Mouse (Mus musculus) heart, adult 2 months (tissue): ENCODE data around the gene Arhgap25. TPM values are rescaled to one million over a fixed set of nuclear protein-coding genes. Genes with fewer than 3 reads are reported as not detected.

Source experiments
- DNase-seq, 2 experiments: peaks; one replicate each; pipeline ENCODE4 v3.0.0; 2021
- H3K27ac ChIP-seq: fragments of 200-600 bp; 2 replicates; pipeline ENCODE4 v1.8.1; 2022
- H3K27me3 ChIP-seq: fragments of 200-500 bp; 2 replicates; pipeline ENCODE4 v1.6.1; 2012; ENCODE audit warnings: mild to moderate bottlenecking, low read length, inconsistent platforms, mixed read lengths; ENCODE audit not compliant: control insufficient read depth, insufficient read depth
- H3K36me3 ChIP-seq: fragments of 200-500 bp; 2 replicates; pipeline ENCODE4 v1.6.1; 2012; ENCODE audit warnings: low read length, inconsistent platforms; ENCODE audit not compliant: control insufficient read depth, insufficient read depth
- H3K4me1 ChIP-seq: fragments of 200-500 bp; 2 replicates; pipeline ENCODE4 v1.6.1; 2011; ENCODE audit warnings: low read length; ENCODE audit not compliant: control insufficient read depth, insufficient read depth
- H3K4me3 ChIP-seq: fragments of 200-600 bp; 2 replicates; pipeline ENCODE4 v1.8.1; 2022
- H3K79me2 ChIP-seq: fragments of 200-500 bp; replicated peaks from 2 replicates; pipeline ENCODE4 v1.6.1; 2012; ENCODE audit warnings: mild to moderate bottlenecking, inconsistent platforms, low read length, moderate library complexity, mixed read lengths; ENCODE audit not compliant: control insufficient read depth, insufficient read depth
- H3K9ac ChIP-seq: fragments of 200-500 bp; 2 replicates; pipeline ENCODE4 v1.6.1; 2012; ENCODE audit warnings: low read depth, mild to moderate bottlenecking, control low read depth, inconsistent platforms, low read length, mixed read lengths
- CTCF ChIP-seq: fragments of 200-600 bp; IDR thresholded peaks from 2 replicates; pipeline ENCODE4 v1.8.1; 2022; ENCODE audit warnings: antibody characterized with exemption, mild to moderate bottlenecking, moderate library complexity
- EP300 ChIP-seq: fragments of 200-500 bp; IDR thresholded peaks from 2 replicates; pipeline ENCODE4 v1.6.1; 2011; ENCODE audit warnings: low read depth, low read length, control low read depth; ENCODE audit not compliant: insufficient read depth
- POLR2A ChIP-seq: fragments of 200-500 bp; IDR thresholded peaks from 2 replicates; pipeline ENCODE4 v1.6.1; 2011; ENCODE audit warnings: mild to moderate bottlenecking, low read depth, low read length, control low read depth; ENCODE audit not compliant: insufficient read depth
- WGBS: fragments of 180-500 bp; shearing (Covaris S2); methylation state at CpG from one replicate; pipeline ENCODE4 v1.1.7; 2018; 5-methylcytosine and 5-hydroxymethylcytosine counted together
- intact Hi-C: fragments of 180-260 bp; cut with DNase I; formaldehyde crosslinking; loops from one replicate; pipeline ENCODE4 v1.15.1; 2025
- polyA plus RNA-seq: library from polyadenylated mRNA; depleted of rRNA; stranded (reverse); fragments of >200 nt; gene quantifications from 2 replicates; pipeline ENCODE4 v1.2.3, GENCODE M21; 2012
- total RNA-seq, 2 experiments: library from RNA; stranded (reverse); gene quantifications; 2 replicates each; pipeline ENCODE4 v1.2.3; 2021

Arhgap25 gene
- total and polyA plus RNA-seq, 3 experiments, result 1.8 to 3.8 (median 3.2) TPM

GRCm38 (mm10) chr6:87527846-87528557, 5.1 kb downstream of the Arhgap25 start:
- Histone ChIP-seq H3K36me3 (no peaks in the 10 kb centered on the region), H3K27ac (no peak overlapping the region), H3K4me3 (no peak overlapping the region), H3K4me1 (no peaks in the 10 kb centered on the region), H3K79me2 (no peaks in the 10 kb centered on the region), H3K9ac (no peak overlapping the region), H3K27me3 (no peaks in the 10 kb centered on the region)
- intact Hi-C loops, result no loop called here
- no peak for DNase-seq
- TF ChIP-seq POLR2A, result no peak
- no peak for TF ChIP-seq CTCF
- WGBS, result 65% methylated on average over 6 of the region's 6 CpGs

DNA sequence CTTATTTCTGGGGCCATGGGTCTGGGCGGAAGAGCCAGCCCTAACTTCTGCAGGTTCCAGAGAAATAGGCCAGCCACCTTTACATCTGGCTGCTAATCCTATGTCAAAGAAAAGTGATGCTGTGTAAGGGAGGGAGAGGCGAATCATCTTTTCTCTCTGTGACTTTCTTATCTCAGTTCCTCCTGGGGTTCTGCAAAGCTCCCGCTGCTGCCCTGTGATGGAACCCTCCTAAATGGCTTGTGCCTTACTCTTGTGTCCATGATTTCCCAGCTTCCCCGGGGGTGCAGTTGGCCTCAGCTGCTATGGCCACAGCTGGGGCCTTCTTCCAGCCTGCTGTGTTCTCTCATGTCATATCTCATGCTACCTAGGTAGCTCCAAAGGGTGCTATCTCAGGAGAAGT, 5.7 kb downstream of the Arhgap25 start:
- H3K36me3 ChIP-seq, result no peaks in the 10 kb centered on the region
- WGBS, result 67% methylated on average over 4 of the region's 4 CpGs
- H3K4me1 ChIP-seq, result no peaks in the 10 kb centered on the region
- no peak overlapping the region for H3K27ac ChIP-seq
- no peak overlapping the region for H3K9ac ChIP-seq
- no peaks in the 10 kb centered on the region for H3K79me2 ChIP-seq
- TF ChIP-seq CTCF (no peak), EP300 (no peak), POLR2A (no peak)
- H3K27me3 ChIP-seq, result no peaks in the 10 kb centered on the region
- intact Hi-C loops, result no loop called here
- DNase-seq, result no peak
- H3K4me3 ChIP-seq, result no peak overlapping the region

DNA sequence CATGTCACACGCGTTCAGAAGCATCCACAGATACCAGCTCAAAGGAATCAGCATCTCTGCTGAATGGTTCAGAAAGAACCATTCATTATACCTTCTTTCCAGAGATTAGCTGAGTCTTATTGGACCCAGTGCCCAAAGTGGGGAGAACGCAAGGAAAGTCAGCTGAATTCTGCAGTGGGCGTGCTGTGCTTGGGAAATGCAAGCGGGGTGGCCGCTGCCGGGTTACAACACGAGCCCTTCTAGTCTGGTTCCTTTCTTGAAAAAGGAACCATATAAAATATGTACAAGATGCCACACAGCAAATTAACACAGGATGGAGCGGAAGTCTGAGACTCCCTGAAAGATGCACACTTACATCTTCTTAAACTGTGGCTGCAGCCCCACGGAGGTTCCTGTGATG, 7.9 kb downstream of the Arhgap25 start:
- Histone ChIP-seq H3K27ac (no peak overlapping the region), H3K4me3 (no peak overlapping the region), H3K4me1 (no peaks in the 10 kb centered on the region), H3K36me3 (no peaks in the 10 kb centered on the region), H3K9ac (no peak overlapping the region), H3K27me3 (no peaks in the 10 kb centered on the region), H3K79me2 (no peaks in the 10 kb centered on the region)
- 76% methylated on average over 10 of the region's 10 CpGs for WGBS
- intact Hi-C loops, result no loop called here
- DNase-seq, result no peak
- TF ChIP-seq EP300 (no peak), POLR2A (no peak), CTCF (no peak)

DNA sequence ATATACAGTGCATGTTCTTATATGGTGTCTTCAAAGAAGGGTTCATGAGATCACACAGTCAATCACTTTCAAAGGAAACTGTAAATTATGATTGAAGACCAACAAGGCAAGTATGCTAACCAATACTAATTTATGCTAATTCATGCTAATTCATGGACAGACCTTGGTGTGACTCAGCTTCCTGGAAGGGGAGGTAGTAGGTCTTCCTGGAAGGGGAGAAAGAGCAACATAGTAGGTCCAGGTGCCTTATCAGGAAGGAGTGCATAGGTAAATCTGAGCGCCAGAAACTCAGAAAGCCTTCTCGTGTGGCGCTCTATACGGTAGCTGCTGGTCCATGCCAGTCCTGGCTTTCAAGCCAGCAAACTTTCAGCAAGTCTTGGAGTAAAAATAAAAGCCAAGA, 8.8 kb downstream of the Arhgap25 start:
- H3K9ac ChIP-seq, result no peak overlapping the region
- H3K27me3 ChIP-seq, result no peaks in the 10 kb centered on the region
- TF ChIP-seq EP300, result no peak
- TF ChIP-seq POLR2A, result no peak
- TF ChIP-seq CTCF, result no peak
- WGBS, result 78% methylated on average over 4 of the region's 4 CpGs
- no peaks in the 10 kb centered on the region for H3K36me3 ChIP-seq
- no peak overlapping the region for H3K4me3 ChIP-seq
- no peaks in the 10 kb centered on the region for H3K79me2 ChIP-seq
- no peak for DNase-seq
- intact Hi-C loops, result loop anchor here (5.0 kb wide), 1 partner anchor 127 kb away; no protein-coding TSS in a partner anchor
- H3K4me1 ChIP-seq, result no peaks in the 10 kb centered on the region
- H3K27ac ChIP-seq, result no peak overlapping the region

DNA sequence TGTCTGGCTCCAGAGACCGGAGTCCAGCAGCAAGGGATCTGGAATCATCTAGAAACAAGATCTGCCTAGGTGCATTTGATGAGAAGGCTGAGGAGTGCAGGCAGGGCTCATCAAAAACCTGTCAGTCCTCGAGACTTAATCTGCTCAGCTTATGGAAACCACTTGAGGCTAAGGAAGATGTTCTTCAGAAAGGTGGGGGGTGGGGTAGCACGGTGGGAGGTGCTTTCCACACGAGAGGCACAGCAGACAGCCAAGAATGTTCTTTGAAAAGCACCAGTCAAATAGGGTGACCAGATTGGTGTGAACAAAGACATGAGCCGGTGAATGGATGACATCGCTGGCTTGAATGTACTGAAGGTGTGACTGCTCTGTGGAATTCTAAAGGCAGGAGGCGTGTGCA, 9.3 kb downstream of the Arhgap25 start:
- DNase-seq, result no peak
- no peaks in the 10 kb centered on the region for H3K79me2 ChIP-seq
- WGBS, result 71% methylated on average over 7 of the region's 7 CpGs
- H3K36me3 ChIP-seq, result no peaks in the 10 kb centered on the region
- intact Hi-C loops, result loop anchor here (5.0 kb wide), 1 partner anchor 126 kb away; no protein-coding TSS in a partner anchor
- H3K9ac ChIP-seq, result no peak overlapping the region
- H3K4me3 ChIP-seq, result no peak overlapping the region
- TF ChIP-seq EP300 (no peak), CTCF (no peak), POLR2A (no peak)
- H3K4me1 ChIP-seq, result no peaks in the 10 kb centered on the region
- no peaks in the 10 kb centered on the region for H3K27me3 ChIP-seq
- H3K27ac ChIP-seq, result no peak overlapping the region

- no peak overlapping the region for H3K4me3 ChIP-seq
- H3K4me1 ChIP-seq, result no peaks in the 10 kb centered on the region
- no peak overlapping the region for H3K9ac ChIP-seq
- no peaks in the 10 kb centered on the region for H3K27me3 ChIP-seq
- 74% methylated on average over 2 of the region's 2 CpGs for WGBS
- intact Hi-C loops, result loop anchor here (5.0 kb wide), 1 partner anchor 126 kb away; no protein-coding TSS in a partner anchor
- TF ChIP-seq POLR2A, result no peak
- TF ChIP-seq EP300, result no peak
- TF ChIP-seq CTCF, result no peak
- H3K79me2 ChIP-seq, result no peaks in the 10 kb centered on the region
- no peaks in the 10 kb centered on the region for H3K36me3 ChIP-seq
- no peak for DNase-seq
- H3K27ac ChIP-seq, result no peak overlapping the region
These were observed 10.0 kb downstream of the Arhgap25 start for GRCm38 (mm10) chr6:87523085-87523484.
